Mouse (Mus musculus) liver, embryonic 14.5 days (tissue): Measurements from ENCODE around the gene Pygm.

Experiments used
- CTCF ChIP-seq: IDR thresholded peaks from 2 replicates; pipeline ENCODE4 v1.5.1; 2016; ENCODE audit warnings: antibody characterized with exemption, low read depth, control low read depth
- EP300 ChIP-seq: IDR thresholded peaks from 2 replicates; pipeline ENCODE4 v1.6.1; 2016; ENCODE audit warnings: antibody characterized with exemption, low read depth

GRCm38 (mm10) chr19:6364317-6364725, 19.9 kb upstream of the Pygm start:
- TF ChIP-seq CTCF (no peak), EP300 (no peak)
